18 mouse cellular contexts compared by ENCODE assay signal in genomic region chr1:169027241-169027640, GRCm38 (mm10).
DNase-seq lines count a peak whose midpoint lies in the region; ATAC-seq lines count a peak whose summit lies in the region.
"Had no signal": no experiment of that assay in that cellular context is flagged by ENCODE, and none has a peak within 500 bp of the region (broad histone marks: within the 10 kb centered on the region; RNA-seq: fewer than 3 reads in every experiment).

No protein-coding gene starts in this region.

- ATAC-seq in frontal cortex, adult (ENCODE audit: low TSS enrichment), result peak; percentile 80
- ATAC-seq: CD4-positive, CD25-positive, alpha-beta regulatory T cell, adult 4 months; forebrain, embryonic 13.5 days; hindbrain, postnatal 0 days; inflammation-experienced regulatory T-cells, adult 6 months; intestine, embryonic 16.5 days had no signal

- no peak for DNase-seq in frontal cortex, postnatal 36 days (ENCODE audit: low spot score in 2 of 2)
- peak; percentile 50 for DNase-seq in brain, adult 2 months (ENCODE audit: low read depth, low spot score)
- peak; percentile 0 for DNase-seq in skeletal muscle tissue, adult 2 months (ENCODE audit: low read depth, low spot score)
- DNase-seq in kidney, postnatal 25 days, result no peak
- DNase-seq in heart, postnatal 4 days, result no peak
- DNase-seq: adrenal gland, adult 2 months; adrenal gland, postnatal 14 days; cerebellum, adult 11-12 months; cerebellum, adult 8-10 months; cerebellum, postnatal 36 days; heart, adult 18-20 months; heart, postnatal 36 days had no signal

Comparison
In these comparisons a context has a peak if more than half of its experiments do, and no peak if none do; other contexts are left out.
1. DNase-seq: peak in brain, adult 2 months (single experiment) and skeletal muscle tissue, adult 2 months (single experiment); none in frontal cortex, postnatal 36 days (0 of 2), kidney, postnatal 25 days (0 of 2) and heart, postnatal 4 days (single experiment).